Mouse (Mus musculus) layer of hippocampus, adult 9-10 months (tissue): ENCODE measurements around the gene Mapk8ip1.

Experiments used
- DNase-seq: peaks from one replicate; pipeline ENCODE4 v3.0.0; 2022; ENCODE audit warnings: low spot score

Mapk8ip1 gene

DNA sequence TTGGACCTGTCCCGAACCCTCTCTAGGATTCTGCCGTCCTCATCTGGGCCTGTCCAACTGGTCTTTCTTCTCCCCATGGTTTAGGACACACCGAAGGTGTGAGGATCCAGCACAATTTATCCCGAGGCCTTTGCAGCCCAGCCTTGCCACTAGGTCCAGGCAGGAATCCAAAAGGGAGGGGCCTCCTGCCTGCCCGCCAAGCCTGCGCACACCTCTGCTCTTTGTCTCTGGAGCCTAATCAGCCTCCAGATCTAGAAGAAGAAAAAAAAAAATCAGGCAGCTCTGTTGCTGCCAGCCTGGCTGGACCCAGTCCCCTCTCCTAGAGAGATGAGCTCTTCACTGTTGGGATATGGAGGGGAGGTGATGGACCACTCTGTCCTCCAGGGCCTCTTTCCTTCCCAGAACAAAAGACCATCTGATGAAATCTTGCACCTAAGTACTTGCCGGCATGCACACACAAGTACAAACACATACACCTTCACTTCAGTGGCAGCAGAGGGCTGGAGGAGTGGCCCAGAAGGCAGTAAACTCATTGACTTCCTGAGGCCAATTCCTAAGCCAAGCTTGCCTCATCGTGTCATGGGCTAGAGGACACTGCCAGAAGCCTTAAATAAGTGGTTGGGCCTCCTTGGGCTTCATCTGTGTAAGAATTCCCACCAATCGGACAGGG is 28.2 kb downstream of the Mapk8ip1 start:
- no peak for DNase-seq

DNA sequence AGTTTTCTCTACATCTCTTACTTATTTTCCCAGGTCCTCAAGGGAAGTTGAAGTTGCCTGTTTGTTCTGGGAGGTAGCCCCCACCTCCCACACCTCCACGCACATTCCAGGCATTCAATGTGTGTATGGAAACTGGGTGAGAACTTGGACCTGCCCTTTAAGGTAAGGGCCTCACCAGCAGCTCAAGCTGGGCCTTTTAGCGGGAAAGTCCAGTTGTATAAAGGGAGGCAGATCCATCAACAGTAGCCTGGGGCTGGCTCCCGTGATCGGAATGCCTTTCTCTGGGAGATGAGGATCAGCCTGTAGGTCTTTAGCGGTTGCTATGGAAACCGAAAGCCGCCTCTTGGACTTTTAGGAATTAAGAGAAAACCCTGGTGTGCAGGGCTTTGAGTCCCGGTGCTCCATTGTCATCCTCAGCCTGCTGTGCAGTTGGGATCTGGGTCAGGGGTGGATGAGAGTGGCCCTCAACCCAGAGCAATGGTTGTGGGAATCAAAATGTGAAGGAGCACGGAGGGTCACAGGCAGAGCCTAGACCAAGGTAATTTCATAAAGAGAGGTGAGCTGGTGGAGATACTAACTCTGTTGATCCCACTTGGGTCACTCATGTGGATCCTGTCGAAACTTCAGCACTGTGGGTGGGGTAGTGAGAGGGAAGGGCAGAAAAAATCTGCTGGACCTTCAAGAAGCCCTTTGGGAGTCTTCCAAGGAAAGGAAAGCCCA is 28.9 kb downstream of the Mapk8ip1 start:
- no peak for DNase-seq

DNA sequence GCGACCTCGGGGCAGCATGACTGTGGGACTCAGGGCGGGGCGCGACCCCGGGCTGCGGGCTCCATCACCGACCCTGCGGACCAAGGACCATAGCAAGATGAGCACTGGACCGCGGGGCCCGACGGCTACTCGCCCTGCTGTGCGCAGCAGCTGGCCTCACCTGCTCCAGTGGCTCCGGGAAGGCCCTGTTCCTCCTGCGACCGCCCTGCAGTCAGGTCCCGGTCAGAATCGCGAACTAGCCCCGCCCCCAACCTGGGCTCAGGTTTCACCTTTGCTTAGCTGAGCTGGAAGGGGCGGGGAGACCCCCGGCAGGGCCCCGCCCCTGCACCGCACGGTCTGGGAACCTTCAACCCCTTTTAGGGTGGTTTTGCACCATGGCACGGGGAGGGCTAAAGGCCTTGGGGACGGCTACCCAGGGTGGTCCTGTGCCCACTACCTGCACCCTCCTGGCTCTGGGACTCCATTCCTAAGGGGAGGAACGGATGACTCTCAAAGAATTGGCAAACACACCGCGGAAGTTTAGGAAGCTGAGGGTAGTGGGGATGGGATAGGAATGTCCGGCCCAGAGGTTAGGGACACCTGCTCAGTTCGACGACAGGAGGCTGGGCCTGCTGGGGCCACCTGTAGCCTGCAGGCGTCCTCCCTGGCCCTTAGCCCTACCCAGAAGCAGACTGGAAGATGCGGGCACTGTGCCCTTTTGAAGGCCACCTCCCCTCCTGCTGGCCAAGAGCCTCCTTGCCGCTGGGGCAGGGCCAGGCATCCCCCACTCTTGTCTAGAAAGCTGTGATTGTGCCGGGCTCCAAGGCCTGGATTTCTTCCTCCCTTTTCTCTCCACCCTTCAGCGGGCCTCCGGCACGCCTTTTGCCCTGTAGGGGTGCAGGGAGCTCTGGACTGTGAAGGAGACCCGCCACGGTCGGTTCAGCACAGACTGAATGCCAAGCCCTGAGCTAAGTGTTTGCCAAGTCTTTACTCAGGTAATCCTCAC is 29.9 kb downstream of the Mapk8ip1 start:
- DNase-seq = no peak

DNA sequence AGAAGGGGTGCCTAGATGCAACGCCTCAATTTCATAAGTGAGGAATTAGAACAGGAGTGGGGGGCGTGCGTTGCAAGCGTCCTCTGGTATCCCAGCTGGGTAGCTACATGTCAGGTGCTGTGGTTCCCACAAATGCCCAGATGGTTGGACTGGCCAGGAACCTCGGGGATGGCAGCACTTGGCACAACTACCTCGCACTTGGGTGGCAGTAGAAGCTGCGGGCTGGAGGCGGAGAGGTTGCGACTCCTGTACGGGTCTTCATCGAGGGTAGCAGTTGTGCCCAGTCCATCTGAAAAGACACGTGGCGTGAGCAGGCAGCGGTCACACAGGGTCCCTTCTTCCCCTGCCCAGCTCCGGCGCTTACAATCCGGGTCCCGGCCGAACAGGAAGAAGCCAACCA is 30.7 kb downstream of the Mapk8ip1 start:
- no peak for DNase-seq

DNA sequence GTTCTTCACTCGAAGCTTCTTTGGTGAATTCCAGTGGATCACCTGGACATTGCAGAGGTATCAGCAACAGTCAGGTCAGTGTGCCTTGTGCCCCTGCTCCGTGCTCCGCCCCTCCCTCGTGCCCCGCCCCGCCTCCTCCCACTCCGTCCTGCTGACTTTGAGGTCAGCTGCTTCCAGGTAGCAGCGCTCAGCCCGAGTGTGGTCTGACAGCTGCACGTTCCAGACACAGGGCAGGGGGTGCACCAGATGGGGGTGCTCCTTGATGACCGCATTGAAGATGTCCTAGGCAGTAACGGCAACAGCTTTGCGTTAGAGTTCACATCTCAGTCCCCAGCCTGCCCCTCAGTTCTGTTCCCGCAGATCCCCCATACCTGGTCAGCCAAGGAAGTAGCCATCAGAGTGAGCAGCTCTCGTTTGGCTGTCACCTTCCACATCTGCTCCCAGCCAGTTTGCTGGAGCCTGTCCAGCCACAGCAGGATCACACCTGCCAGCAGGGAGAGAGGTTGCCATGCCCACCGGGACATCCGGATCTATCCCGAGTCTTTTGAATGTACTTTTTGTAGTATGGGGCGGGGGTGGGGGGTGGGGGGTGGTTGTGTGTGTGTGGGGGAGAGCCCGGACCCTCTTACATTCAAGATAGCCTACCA is 33.6 kb downstream of the Mapk8ip1 start:
- DNase-seq = no peak

DNA sequence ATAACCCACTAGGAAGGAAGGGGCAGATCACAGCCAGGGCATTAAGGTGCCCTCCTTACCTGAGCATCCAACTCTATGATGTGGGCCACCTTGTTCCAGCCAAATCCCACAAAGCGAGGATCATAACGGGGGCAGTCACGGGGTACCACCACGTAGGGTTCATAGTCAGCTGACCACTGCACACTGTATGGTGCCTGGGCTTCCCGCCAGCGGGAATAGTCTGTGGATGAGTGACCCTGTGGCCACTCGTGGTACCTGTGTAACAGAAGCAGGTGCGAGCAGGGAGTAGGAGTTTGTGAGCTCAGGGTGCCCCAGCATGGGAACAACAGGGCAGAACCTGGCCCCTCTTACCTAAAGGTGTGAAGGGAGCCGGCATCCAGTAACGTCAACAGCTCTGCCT is 35.5 kb downstream of the Mapk8ip1 start:
- DNase-seq = no peak

DNA sequence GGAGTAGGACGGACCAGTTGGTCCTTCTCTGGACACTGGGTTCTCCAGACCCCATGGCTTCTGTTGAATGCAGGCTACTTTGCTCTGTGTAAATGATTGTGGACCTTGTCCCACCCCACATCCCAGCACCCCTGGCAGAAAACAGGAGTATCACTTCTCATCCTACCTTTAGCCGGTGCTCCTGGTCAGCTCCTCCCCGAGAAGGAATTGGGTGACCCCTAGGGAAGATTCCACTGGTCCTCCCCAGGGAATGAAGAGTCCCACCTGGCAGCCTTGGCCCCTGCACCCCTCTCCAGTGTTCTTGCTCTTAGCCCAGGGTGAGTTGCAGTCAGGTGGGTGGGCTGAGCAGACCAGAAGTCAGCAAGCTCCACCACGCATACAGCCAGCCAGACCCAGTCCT is 37.0 kb downstream of the Mapk8ip1 start:
- DNase-seq = no peak

DNA sequence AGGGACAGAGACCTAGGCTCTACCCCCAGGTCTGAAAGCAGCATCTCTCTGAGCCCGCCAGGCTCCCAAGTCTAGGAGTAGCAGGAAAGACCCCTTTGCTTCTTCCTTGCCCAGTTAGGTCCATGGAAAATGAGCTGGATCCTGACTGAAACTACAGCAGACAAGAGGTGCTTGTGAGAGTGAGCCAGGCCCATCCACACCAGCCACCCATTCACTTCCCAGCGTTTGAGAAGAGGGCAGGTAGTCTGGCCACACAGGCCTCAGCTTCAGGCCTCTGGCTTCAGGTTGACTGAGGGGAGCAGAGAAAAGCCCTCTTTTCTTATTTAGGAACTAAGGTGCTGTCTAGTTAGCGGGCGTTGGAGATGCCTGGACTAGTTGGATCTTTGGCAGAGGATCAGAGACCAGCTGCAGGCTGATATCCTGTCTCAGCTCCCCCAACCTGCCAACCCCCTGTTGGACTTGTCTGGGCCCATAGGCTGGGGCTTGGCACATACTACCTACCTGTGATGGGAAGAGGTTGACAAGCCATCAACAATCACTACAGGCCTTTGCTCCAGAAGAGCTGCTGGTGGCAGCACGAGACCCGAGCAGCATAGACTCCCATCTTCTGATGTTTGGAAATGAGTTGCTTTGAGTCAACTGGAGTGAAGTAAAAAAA is 38.4 kb downstream of the Mapk8ip1 start:
- no peak for DNase-seq

DNA sequence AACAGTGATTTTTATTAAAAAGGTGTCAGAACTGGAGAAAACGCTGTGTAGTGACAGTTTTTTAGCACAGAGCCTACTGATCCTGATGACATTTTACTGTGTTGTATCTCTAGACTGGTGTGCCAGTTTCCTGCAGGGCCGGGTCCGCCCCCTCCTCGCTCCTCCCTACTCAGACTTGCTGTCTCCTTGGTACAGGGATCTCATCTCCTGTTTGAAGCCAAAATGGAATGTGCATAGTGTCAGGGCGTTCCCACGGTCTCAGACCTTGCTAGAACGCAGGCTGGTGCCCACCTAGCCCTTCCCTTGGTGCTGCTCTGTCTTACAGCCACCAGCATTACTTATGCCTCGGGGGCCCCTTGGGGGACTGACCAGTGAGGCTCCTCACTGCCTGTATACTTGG is 39.3 kb downstream of the Mapk8ip1 start:
- no peak for DNase-seq

DNA sequence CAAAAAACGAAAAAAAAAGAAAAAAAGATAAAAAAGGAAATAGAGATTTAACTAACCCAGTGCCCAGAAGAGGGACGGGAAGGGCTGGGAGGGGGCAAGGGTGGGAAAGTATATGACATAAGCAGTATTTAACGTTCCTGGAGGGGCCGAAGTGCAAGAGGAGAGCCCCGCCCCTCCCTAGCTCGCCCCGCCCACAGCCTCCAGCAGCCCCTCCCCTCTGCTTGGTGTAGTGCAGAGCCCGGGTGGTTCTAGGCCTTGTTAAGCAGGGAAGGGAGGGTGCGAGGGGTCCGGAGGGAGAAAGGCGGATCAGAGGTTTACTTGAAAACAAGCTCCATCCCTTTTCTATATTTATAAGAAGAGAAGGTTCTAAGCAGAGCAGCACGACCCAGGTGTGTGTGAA is 40.2 kb downstream of the Mapk8ip1 start:
- no peak for DNase-seq

DNA sequence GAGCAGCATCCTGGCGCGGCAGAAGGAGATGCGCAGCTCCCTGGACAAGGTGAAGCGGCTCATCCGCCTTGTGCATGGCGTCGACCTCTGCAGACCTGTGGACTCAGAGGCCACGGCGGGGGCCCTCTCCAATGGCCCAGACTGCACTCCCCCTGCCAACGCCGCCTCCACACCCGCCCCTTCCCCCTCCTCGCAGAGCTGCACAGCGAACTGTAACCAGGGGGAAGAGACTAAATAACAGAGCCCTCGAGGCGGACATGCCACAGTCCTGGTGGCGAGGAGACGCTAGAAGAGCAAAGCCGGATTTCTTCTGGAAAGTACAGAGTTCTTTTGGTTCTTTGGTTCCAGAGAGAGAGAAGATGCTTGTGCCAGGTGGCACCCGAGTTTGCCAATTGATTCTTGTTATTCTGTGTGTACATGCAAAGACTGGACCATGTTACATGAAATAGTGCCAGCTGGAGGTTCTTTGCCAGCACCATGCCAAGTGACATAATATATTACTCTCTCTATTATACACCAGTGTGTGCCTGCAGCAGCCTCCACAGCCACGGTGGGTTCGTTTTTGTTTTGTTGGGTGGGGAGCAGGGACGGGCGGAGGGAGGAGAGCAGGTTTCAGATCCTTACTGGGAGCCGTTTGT is 40.8 kb downstream of the Mapk8ip1 start:
- no peak for DNase-seq

DNA sequence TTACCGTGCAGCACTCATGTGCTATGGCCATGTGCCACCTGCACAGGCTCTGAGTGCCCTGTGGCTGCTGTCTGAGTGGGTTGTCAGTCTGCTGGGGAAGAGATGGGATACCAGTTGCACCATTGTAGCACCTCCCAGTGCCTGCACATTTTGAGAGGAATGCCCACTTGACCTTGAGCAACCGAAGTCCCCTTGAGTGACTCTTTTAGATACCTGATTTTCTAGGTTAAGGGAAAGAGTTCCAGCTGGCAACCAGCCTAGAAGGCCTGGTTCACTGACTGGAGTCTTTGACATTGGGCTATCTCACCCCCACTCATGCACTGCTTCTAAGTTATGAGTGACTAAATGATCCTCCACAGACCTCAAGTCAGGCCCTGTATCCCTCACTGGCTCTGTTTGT is 41.8 kb downstream of the Mapk8ip1 start:
- DNase-seq = no peak

DNA sequence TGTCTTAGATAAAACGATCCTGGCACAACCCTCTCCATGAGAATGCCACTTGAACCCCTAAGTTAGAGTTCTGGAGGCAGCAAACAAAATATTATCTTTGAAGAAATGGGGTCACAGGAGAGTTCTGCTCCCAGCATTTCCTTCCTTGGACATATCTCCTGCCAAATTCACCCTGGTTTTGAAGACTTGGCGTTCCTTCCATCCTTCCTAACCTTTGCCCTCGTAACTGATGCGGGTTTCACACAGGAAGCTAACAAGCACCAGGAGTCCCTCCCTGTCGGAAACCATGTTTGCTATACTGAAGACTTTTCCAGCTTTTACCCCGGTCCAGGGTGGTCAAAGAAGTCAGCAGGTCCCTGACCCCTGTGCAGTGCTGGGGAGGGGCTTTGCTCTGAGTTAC is 46.8 kb downstream of the Mapk8ip1 start:
- DNase-seq = no peak

DNA sequence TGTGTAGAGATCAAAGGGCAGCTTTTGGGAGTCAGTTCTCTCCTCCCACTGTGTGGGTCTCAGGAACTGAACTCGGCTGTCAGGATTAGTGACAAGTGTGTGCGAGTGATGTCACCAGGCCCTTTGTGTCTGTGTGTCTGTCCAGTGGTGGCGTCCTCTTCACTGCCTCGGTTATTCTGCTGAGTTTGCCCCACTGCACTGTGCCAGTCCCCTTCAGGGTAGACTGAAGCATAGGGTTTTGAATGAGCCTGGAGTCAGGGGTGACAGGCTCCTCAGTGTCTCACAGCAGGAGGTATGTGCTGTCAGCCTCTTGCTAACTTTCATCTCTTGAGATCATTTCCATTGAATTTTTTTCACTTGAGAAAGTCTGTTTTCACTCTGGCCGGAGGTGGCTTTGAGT is 47.7 kb downstream of the Mapk8ip1 start:
- DNase-seq = no peak

DNA sequence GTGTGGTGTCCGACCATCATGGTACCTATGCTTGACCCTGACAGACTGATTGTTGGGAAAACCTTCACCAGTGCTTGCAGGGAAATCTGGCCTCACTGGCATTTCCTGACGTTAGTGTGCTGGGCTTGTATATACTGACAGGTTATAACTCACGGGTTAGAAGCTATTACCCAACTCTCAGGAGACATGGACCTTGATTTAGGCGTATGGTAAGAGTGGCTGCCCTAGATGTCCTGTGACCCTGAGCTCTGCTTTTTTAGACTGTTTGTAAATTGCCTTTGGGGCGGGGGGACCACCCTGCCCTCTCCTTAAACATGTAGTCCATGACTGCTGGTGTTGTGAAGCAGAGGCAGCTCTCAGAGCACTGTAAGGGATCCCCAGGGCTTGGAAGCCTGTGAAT is 50.4 kb downstream of the Mapk8ip1 start:
- no peak for DNase-seq

DNA sequence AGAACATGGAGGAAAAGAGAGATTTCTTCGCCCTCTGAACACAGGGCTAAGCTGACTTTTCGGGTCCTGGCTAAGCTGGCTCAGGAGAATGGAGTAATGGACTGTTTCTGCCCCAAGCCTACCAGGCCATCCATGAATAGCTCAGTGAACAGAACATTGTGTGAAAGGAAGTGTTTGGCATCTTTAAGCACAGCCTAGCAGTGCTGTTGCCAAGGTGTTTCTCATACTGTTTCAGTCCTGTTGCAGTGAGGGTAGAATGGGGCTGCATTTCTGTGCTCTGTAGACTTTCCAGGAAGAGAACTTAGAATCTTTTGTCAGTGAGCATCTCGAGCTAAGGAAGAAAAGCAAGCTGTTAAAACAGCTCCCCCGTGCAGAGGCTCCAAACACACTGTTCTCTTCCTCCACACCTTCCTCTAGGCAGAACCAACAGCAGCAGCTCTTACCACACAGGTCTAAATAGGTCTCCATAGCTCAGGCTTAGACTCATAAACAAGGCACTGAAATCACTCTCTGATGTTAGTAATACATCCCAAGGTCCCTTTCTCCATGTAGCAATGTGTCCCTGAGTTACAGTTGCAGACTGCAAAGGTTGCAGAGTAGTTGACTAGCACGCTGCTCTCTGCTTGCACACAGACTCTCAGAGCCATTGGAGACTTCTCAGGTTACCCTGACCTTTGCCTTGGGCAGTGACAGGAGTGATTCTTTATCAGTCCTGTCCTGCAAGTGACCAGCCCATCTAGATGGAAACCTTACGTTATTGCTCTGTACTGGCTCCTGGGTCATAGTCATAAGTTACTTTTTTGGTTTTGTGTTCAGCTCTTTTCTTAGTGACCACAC is 51.3 kb downstream of the Mapk8ip1 start:
- DNase-seq = no peak

DNA sequence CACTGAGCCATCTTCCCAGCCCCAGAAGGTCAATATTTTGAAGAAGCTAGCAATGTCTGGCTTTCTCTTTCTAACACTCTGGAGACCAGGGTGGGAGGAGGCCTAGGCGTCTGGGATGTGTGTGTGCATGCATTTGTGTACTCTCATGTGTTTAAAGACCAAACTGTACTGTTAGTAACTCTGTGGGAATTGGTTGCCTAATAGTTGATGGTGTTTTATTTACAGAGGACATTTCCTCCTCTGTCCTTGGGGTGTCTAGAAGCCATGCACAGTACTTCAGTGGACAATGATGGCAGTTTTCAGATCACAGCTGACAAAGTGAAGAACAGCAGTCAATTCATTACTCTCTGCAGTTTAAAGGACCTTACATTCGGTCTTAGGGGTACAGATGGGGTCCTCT is 53.9 kb downstream of the Mapk8ip1 start:
- no peak for DNase-seq

DNA sequence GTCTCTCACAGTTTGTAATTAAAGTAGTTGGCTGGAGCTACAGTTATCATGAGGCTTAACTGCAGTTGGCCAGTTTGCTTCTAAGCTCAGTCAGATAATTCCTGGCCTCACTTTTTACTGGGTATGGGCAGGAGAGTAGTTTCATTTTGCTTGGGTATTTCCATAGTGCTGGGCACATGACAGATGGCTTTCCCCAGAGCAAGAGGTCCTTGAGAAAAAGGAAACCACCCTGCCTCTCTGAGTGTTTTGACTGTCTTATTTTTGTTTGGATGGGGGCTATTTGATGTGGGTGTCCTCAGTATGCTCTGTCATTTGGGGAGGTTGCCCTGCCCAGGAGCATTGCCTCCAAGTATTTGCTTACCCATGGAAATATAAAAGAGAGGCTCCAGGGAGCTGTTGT is 58.6 kb downstream of the Mapk8ip1 start:
- DNase-seq = no peak
